Mouse (Mus musculus) left cerebral cortex, adult 2 months (tissue): ENCODE measurements around the gene Dhrs7b. TPM values are rescaled to one million over a fixed set of nuclear protein-coding genes. Genes with fewer than 3 reads are reported as not detected.
"Not testable (repeated sequence)": the region's sequence is repeated elsewhere in the genome, so short reads cannot be mapped to it uniquely, and the experiment has no call there.

Experiments used
- DNase-seq, 2 experiments: peaks; one replicate each; pipeline ENCODE4 v3.0.0; 2021 to 2022; ENCODE audit warnings: low spot score in 2 of 2, mixed read lengths in 1 of 2; ENCODE audit errors: extremely low spot score in 1 of 2
- H3K27ac ChIP-seq: fragments of 200-600 bp; 2 replicates; pipeline ENCODE4 v1.8.1; 2022
- H3K4me3 ChIP-seq: fragments of 200-600 bp; 2 replicates; pipeline ENCODE4 v1.8.1; 2022
- CTCF ChIP-seq: fragments of 200-600 bp; IDR thresholded peaks from 2 replicates; pipeline ENCODE4 v1.8.1; 2022; ENCODE audit warnings: antibody characterized with exemption, mild to moderate bottlenecking, moderate library complexity
- intact Hi-C: fragments of 180-260 bp; cut with DNase I; formaldehyde crosslinking; loops from one replicate; pipeline ENCODE4 v1.15.1; 2025
- long read RNA-seq, 2 experiments: library from polyadenylated mRNA; stranded (forward); transcript quantifications; one replicate each; pipeline ENCODE4 v2.0.0; 2021; ENCODE audit warnings: borderline mapping rate in 2 of 2
- total RNA-seq, 2 experiments: library from RNA; stranded (reverse); gene quantifications; 2 replicates each; pipeline ENCODE4 v1.2.3; 2021

Dhrs7b gene
- total RNA-seq, result 10 to 100 TPM; 27.3 to 28.4 TPM
- long read RNA-seq, experiment 1, transcript Dhrs7b-201 (7 exons, 1,553 nt), result major isoform, 5 of 16 reads
- long read RNA-seq, experiment 1, partial matches to known transcripts, result 2 of 16 reads
- long read RNA-seq, experiment 1, other reads (novel, unspliced or antisense), result 9 of 16 reads
- long read RNA-seq, experiment 2, transcript Dhrs7b-201 (7 exons, 1,553 nt), result major isoform, 7 of 10 reads
- long read RNA-seq, experiment 2, partial matches to known transcripts, result 0 of 10 reads
- long read RNA-seq, experiment 2, other reads (novel, unspliced or antisense), result 3 of 10 reads

- intact Hi-C loops, result loop anchor here (1.0 kb wide), 2 partner anchors 49 to 53 kb away; partner anchors contain the start of genes Smcr8, Tmem11 and Top3a
- TF ChIP-seq CTCF, result no peak
- peak; percentile 81 to 88 for DNase-seq
- Histone ChIP-seq H3K27ac (peak within 1 kb of the TSS; percentile 96), H3K4me3 (peak within 1 kb of the TSS; percentile 62)
These were observed at the start of gene Dhrs7b for GRCm38 (mm10) chr11:60830433-60831052. Dhrs7b (plus strand) TSS chr11:60830631.

GRCm38 (mm10) chr11:60784179-60784922, 46.1 kb upstream of the Dhrs7b start:
- intact Hi-C loops, result no loop called here
- no peak for TF ChIP-seq CTCF
- Histone ChIP-seq H3K27ac (no peak overlapping the region), H3K4me3 (no peak overlapping the region)
- DNase-seq, result no peak

- intact Hi-C loops, result no loop called here
- no peak for DNase-seq
- Histone ChIP-seq H3K4me3 (no peak overlapping the region), H3K27ac (no peak overlapping the region)
- no peak for TF ChIP-seq CTCF
These were observed 42.8 kb upstream of the Dhrs7b start for GRCm38 (mm10) chr11:60787595-60787994.

GRCm38 (mm10) chr11:60790472-60790871, 40.0 kb upstream of the Dhrs7b start:
- Histone ChIP-seq H3K27ac (no peak overlapping the region), H3K4me3 (no peak overlapping the region)
- intact Hi-C loops, result no loop called here
- TF ChIP-seq CTCF, result no peak
- DNase-seq, result no peak

- H3K27ac ChIP-seq, result no peak overlapping the region
- no peak for DNase-seq
- no peak overlapping the region for H3K4me3 ChIP-seq
- intact Hi-C loops, result no loop called here
- TF ChIP-seq CTCF, result no peak
These were observed 34.1 kb upstream of the Dhrs7b start for GRCm38 (mm10) chr11:60796342-60796741.

- Histone ChIP-seq H3K27ac (no peak overlapping the region), H3K4me3 (no peak overlapping the region)
- intact Hi-C loops, result no loop called here
- TF ChIP-seq CTCF, result peak; percentile 18; the same call in 1 of the 2 replicates
- DNase-seq, result no peak
These were observed 30.5 kb upstream of the Dhrs7b start for GRCm38 (mm10) chr11:60799977-60800376.

- no peak for DNase-seq
- TF ChIP-seq CTCF, result no peak
- intact Hi-C loops, result no loop called here
- Histone ChIP-seq H3K27ac (no peak overlapping the region), H3K4me3 (no peak overlapping the region)
These were observed 29.5 kb upstream of the Dhrs7b start for GRCm38 (mm10) chr11:60800892-60801291.

GRCm38 (mm10) chr11:60808286-60809070, 22.0 kb upstream of the Dhrs7b start:
- Histone ChIP-seq H3K4me3 (no peak overlapping the region), H3K27ac (no peak overlapping the region; the same call in 1 of the 2 replicates)
- peak in 1 of 2 experiments; percentile 13 for DNase-seq
- intact Hi-C loops, result no loop called here
- no peak for TF ChIP-seq CTCF

- H3K4me3 ChIP-seq, result no peak overlapping the region
- no peak for TF ChIP-seq CTCF
- intact Hi-C loops, result no loop called here
- no peak for DNase-seq
- H3K27ac ChIP-seq, result no peak overlapping the region
These were observed 20.9 kb upstream of the Dhrs7b start for GRCm38 (mm10) chr11:60809546-60809945.

- intact Hi-C loops, result no loop called here
- TF ChIP-seq CTCF, result no peak
- Histone ChIP-seq H3K4me3 (peak overlapping the region; percentile 55), H3K27ac (no peak overlapping the region)
- no peak for DNase-seq
These were observed 20.1 kb upstream of the Dhrs7b start for GRCm38 (mm10) chr11:60810046-60810965.

GRCm38 (mm10) chr11:60811054-60811460, 19.4 kb upstream of the Dhrs7b start:
- intact Hi-C loops, result no loop called here
- peak; percentile 89 for DNase-seq
- Histone ChIP-seq H3K27ac (no peak overlapping the region), H3K4me3 (peak overlapping the region; percentile 55)
- TF ChIP-seq CTCF, result no peak; the same call in 1 of the 2 replicates

- DNase-seq, H3K27ac ChIP-seq, intact Hi-C loops: not testable (repeated sequence)
- peak within 1 kb of the TSS; percentile 55 for H3K4me3 ChIP-seq
These were observed 18.8 kb upstream of the Dhrs7b start, which contains the start of gene Shmt1 for GRCm38 (mm10) chr11:60811618-60812017. Shmt1 (minus strand) TSS chr11:60811718.
